Mouse (Mus musculus): ENCODE results near the gene Maz. TPM values are rescaled to one million over a fixed set of nuclear protein-coding genes. Genes with fewer than 3 reads are reported as not detected.
A peak's percentile ranks its signal among the peaks of the same experiment; 100 is the strongest.

The Maz gene
- total and polyA plus RNA-seq, 3 experiments, result 234 to 540 TPM; not detected in 1

DNA sequence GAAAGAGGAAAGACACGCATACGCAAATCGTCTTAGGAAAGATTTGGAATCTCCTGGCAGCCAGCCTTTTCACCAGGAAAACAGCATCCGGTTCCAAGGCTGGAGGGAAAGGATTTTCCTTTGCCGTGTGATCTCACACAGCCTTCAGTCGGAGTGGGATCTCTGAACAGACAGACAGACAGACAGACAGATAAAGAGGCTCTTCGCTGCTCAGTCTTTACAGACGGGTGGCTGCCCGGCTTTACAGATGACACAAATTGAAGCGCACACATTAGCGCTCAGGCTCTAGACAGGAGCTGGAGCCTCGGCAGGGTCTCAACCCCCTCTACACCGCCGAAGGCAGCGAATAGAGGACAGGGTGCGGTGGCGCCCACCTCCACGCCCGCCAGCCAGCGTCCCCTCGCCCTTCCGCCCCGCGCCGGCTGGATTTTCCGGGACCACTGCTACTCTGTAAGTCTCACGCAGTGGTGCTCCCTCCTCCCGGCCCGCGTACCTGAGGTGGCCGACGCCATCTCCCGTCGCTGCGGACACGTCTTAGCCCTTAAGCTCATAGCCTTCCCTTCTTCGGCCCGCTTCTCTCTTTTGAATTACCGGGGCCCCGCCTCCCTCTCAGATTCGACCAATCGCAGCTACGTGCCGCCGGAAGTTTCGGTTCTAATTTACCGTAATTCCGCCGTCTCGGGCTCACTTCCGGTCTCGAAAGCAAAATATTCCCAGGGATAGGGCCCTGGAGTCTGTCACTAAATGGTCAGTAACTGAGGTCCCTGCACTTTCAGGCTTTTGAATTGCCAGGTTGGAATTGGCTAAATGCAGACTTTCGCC is 15.2 kb upstream of the Maz start, which contains the start of gene Kif22:
Gene Kif22, minus strand, starts transcription at position 621 of the 822 bp plus-strand sequence.
- no peaks in the 10 kb centered on the region for H3K9me3 ChIP-seq (replicated peaks; ENCODE audit: insufficient read depth, low read length)
- peak within 1 kb of the TSS; percentile 81 for H3K27ac ChIP-seq (ENCODE audit: control insufficient read depth, low read depth, low read length)
- H3K79me2 ChIP-seq (ENCODE audit: control insufficient read depth, insufficient read depth, low read length, poor library complexity), result peaks cover 31% of the 10 kb centered on the region
- no peaks in the 10 kb centered on the region for H3K27me3 ChIP-seq (ENCODE audit: control insufficient read depth in 1 of 2, insufficient read depth in 2 of 2, low read length in 2 of 2)
- H3K36me3 ChIP-seq (ENCODE audit: control insufficient read depth in 1 of 2, insufficient read depth in 2 of 2, low read length in 2 of 2), result peaks cover 0 to 16% of the 10 kb centered on the region in 2 experiments; a peak in 3 of 4 replicates
- TF ChIP-seq MYB (IDR thresholded peaks at IDR 0.05; ENCODE audit: low read depth, low read length), result peak; percentile 52; the same call in 1 of the 2 replicates
- no peak for TF ChIP-seq RAD21 (IDR thresholded peaks at IDR 0.05; ENCODE audit: low read depth, low read length)
- peak; percentile 6 to 27; a peak in 1 of 4 replicates for TF ChIP-seq EP300 (IDR thresholded peaks at IDR 0.05; ENCODE audit: low read depth in 1 of 2, low read length in 2 of 2)
- no peak for TF ChIP-seq POLR2AphosphoS5 (IDR thresholded peaks at IDR 0.05; ENCODE audit: borderline replicate concordance, low read depth, low read length)
- TF ChIP-seq HCFC1 (IDR thresholded peaks at IDR 0.05; ENCODE audit: low read depth, low read length), result peak; percentile 83
- no peak for TF ChIP-seq NRF1 (IDR thresholded peaks at IDR 0.05; ENCODE audit: insufficient read depth, low read depth, low read length, poor library complexity, severe bottlenecking)
- 0 out of 2 replicates have a peak, but pooled peaks have one; percentile 31 for TF ChIP-seq UBTF (IDR thresholded peaks at IDR 0.05; ENCODE audit: borderline replicate concordance, insufficient read depth, low read depth, low read length)
- peak; percentile 28; the same call in 1 of the 2 replicates for TF ChIP-seq CHD2 (IDR thresholded peaks at IDR 0.05; ENCODE audit: low read length)
- peak; percentile 74; the same call in 1 of the 2 replicates for TF ChIP-seq MXI1 (IDR thresholded peaks at IDR 0.05; ENCODE audit: low read depth, low read length)
- no peak for TF ChIP-seq TAL1 (IDR thresholded peaks at IDR 0.05; ENCODE audit: low read length)
- TF ChIP-seq MAFK (IDR thresholded peaks at IDR 0.05; ENCODE audit: borderline replicate concordance, low read depth, low read length), result no peak
- peak; percentile 50; the same call in 1 of the 2 replicates for TF ChIP-seq KAT2A (conservative IDR thresholded peaks at IDR 0.05; ENCODE audit: low read depth, low read length)
- no peak for TF ChIP-seq MAZ (IDR thresholded peaks at IDR 0.05; ENCODE audit: low read depth, low read length)
- TF ChIP-seq ZMIZ1 (IDR thresholded peaks at IDR 0.05; ENCODE audit: low read depth, low read length), result no peak
- TF ChIP-seq ETS1 (IDR thresholded peaks at IDR 0.05; ENCODE audit: low read depth, low read length), result 0 out of 2 replicates have a peak, but pooled peaks have one; percentile 29
- TF ChIP-seq CHD1 (IDR thresholded peaks at IDR 0.05; ENCODE audit: low read depth, low read length), result no peak
- TF ChIP-seq ZC3H11A (IDR thresholded peaks at IDR 0.05; ENCODE audit: low read depth, low read length), result no peak
- TF ChIP-seq JUND (IDR thresholded peaks at IDR 0.05; ENCODE audit: low read depth, low read length), result no peak
- TF ChIP-seq USF1 (IDR thresholded peaks at IDR 0.05; ENCODE audit: low read depth, low read length), result no peak
- peak; percentile 77; the same call in 1 of the 2 replicates for TF ChIP-seq E2F4 (IDR thresholded peaks at IDR 0.05; ENCODE audit: borderline replicate concordance, low read depth, low read length)
- TF ChIP-seq POLR2A (IDR thresholded peaks at IDR 0.05; ENCODE audit: control insufficient read depth in 1 of 2, insufficient read depth in 1 of 2, low read depth in 1 of 2, low read length in 2 of 2, poor library complexity in 1 of 2), result peak; percentile 85 to 87
- TF ChIP-seq TBP (IDR thresholded peaks at IDR 0.05; ENCODE audit: low read depth, low read length), result peak; percentile 89
- TF ChIP-seq RCOR1 (IDR thresholded peaks at IDR 0.05; ENCODE audit: low read depth, low read length), result no peak; the same call in 1 of the 2 replicates
- TF ChIP-seq MAX (IDR thresholded peaks at IDR 0.05; ENCODE audit: low read length), result no peak
- peak; percentile 84 for TF ChIP-seq ELF1 (IDR thresholded peaks at IDR 0.05; ENCODE audit: low read depth, low read length)
- TF ChIP-seq POLR2AphosphoS2 (IDR thresholded peaks at IDR 0.05; ENCODE audit: low read length), result peak; percentile 96
- no peak for TF ChIP-seq USF2 (IDR thresholded peaks at IDR 0.05; ENCODE audit: borderline replicate concordance in 1 of 2, insufficient read depth in 1 of 2, low read depth in 1 of 2, low read length in 2 of 2)
- 0 out of 2 replicates have a peak, but pooled peaks have one; percentile 5 for TF ChIP-seq ZKSCAN1 (IDR thresholded peaks at IDR 0.05; ENCODE audit: low read depth, low read length)
- no peak for TF ChIP-seq MYC (IDR thresholded peaks at IDR 0.05; ENCODE audit: low read depth, low read length)
- TF ChIP-seq CTCF (IDR thresholded peaks at IDR 0.05 in 2 of 3, conservative IDR thresholded peaks at IDR 0.05 in 1 of 3; ENCODE audit: control insufficient read depth in 1 of 3, insufficient read depth in 1 of 3, low read depth in 2 of 3, low read length in 3 of 3, poor library complexity in 1 of 3, severe bottlenecking in 1 of 3), result no peak
- peak; percentile 83 for TF ChIP-seq SIN3A (IDR thresholded peaks at IDR 0.05; ENCODE audit: low read length)
- TF ChIP-seq ZNF384 (IDR thresholded peaks at IDR 0.05; ENCODE audit: low read depth, low read length), result no peak
- TF ChIP-seq NELFE (IDR thresholded peaks at IDR 0.05; ENCODE audit: low read depth, low read length), result peak; percentile 81
- TF ChIP-seq SMC3 (IDR thresholded peaks at IDR 0.05; ENCODE audit: low read depth, low read length), result no peak
- peak; percentile 31; the same call in 1 of the 2 replicates for TF ChIP-seq TCF12 (IDR thresholded peaks at IDR 0.05; ENCODE audit: low read depth, low read length)
- H3K9ac ChIP-seq (ENCODE audit: control insufficient read depth, low read depth, low read length, poor library complexity, severe bottlenecking), result peak within 1 kb of the TSS; percentile 92
- peak within 1 kb of the TSS; percentile 77 to 95 for H3K4me3 ChIP-seq (ENCODE audit: control insufficient read depth in 1 of 2, insufficient read depth in 1 of 2, low read depth in 2 of 2, low read length in 2 of 2)
- peaks cover 2 to 18% of the 10 kb centered on the region in 2 experiments; a peak in 3 of 4 replicates for H3K4me1 ChIP-seq (ENCODE audit: control insufficient read depth in 1 of 2, insufficient read depth in 2 of 2, low read length in 2 of 2)
- DNase-seq (ENCODE audit: low read depth, low spot score), result peak; percentile 94
